Mouse (Mus musculus) stomach, embryonic 14.5 days (tissue): ENCODE results near the gene Mvk. TPM values are rescaled to one million over a fixed set of nuclear protein-coding genes. Genes with fewer than 3 reads are reported as not detected.

Experiments used
- ATAC-seq: fragments of 200-750 bp; cut with Nextera tagmentation; 2 replicates; pipeline ENCODE4 v1.8.0; 2017; ENCODE audit warnings: low read depth, moderate TSS enrichment; ENCODE audit not compliant: insufficient number of reproducible peaks, insufficient read depth, low FRiP score
- H3K27ac ChIP-seq: fragments of 300-500 bp; sonication (generic); 2 replicates; pipeline ENCODE4 v1.5.1; 2014; ENCODE audit warnings: mild to moderate bottlenecking, low read length, moderate library complexity, mixed read lengths
- H3K27me3 ChIP-seq: fragments of 300-500 bp; sonication (generic); 2 replicates; pipeline ENCODE4 v1.6.1; 2014; ENCODE audit warnings: low read length, control low read depth, mixed read lengths; ENCODE audit not compliant: control insufficient read depth, insufficient read depth
- H3K36me3 ChIP-seq: fragments of 300-500 bp; sonication (generic); 2 replicates; pipeline ENCODE4 v1.6.1; 2014; ENCODE audit warnings: mild to moderate bottlenecking, control low read depth, low read length, moderate library complexity, mixed read lengths; ENCODE audit not compliant: control insufficient read depth, insufficient read depth
- H3K4me1 ChIP-seq: fragments of 300-500 bp; sonication (generic); 2 replicates; pipeline ENCODE4 v1.6.1; 2014; ENCODE audit warnings: low read length, control low read depth, mixed read lengths; ENCODE audit not compliant: control insufficient read depth, insufficient read depth
- H3K4me2 ChIP-seq: fragments of 300-500 bp; sonication (generic); replicated peaks from 2 replicates; pipeline ENCODE4 v1.6.1; 2014; ENCODE audit warnings: low read depth, low read length, control low read depth
- H3K4me3 ChIP-seq: fragments of 300-500 bp; sonication (generic); 2 replicates; pipeline ENCODE4 v1.5.1; 2014; ENCODE audit warnings: low read depth, low read length, control low read depth
- H3K9ac ChIP-seq: fragments of 300-500 bp; sonication (generic); replicated peaks from 2 replicates; pipeline ENCODE4 v1.6.1; 2014; ENCODE audit warnings: low read depth, mild to moderate bottlenecking, control low read depth, low read length, moderate library complexity, mixed read lengths
- H3K9me3 ChIP-seq: fragments of 300-500 bp; sonication (generic); 2 replicates; pipeline ENCODE4 v1.6.1; 2016; ENCODE audit warnings: low read depth, low read length, control low read depth; ENCODE audit not compliant: control insufficient read depth
- WGBS: fragments of 180-500 bp; shearing (Covaris S2); extraction: QIAGEN DNeasy Blood & Tissue Kit; methylation state at CpG from one replicate; pipeline ENCODE4 v1.1.7; 2014; 5-methylcytosine and 5-hydroxymethylcytosine counted together
- microRNA-seq: library from miRNA; unstranded; fragments of <30 nt; microRNA quantifications from one replicate; pipeline ENCODE4, GENCODE M21; 2016
- polyA plus RNA-seq: library from polyadenylated mRNA; unstranded; fragments of >200 nt; fragmentation: Nextera tagmentation; extraction: Ambion mirVana; gene quantifications from 2 replicates; pipeline ENCODE4 v1.2.1, GENCODE M21; 2014

Gene Mvk
- polyA plus RNA-seq, 1 experiment from 2014 or later = 62.7 TPM

DNA sequence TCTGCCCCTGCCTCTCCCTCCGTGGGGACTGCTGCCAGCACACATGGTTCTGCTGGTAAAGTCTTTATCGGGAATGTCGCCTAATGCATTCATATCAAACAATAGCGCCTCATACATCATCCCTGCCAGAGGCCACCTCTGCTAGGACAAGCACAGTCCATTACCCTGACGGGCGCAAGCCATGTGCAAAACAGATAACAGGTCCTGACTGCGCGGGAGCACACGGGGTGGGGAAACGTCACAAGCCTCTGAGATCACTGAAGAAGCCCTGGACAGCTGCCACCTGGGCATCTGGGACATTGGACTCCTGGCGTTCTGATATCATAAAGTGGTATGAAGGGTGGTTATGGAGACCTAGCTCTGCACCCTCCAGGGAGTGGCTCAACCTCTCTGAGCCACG is 63.3 kb downstream of the Mvk start:
- H3K9ac ChIP-seq = no peak overlapping the region
- WGBS = 49% methylated on average over 12 of the region's 12 CpGs
- no peak overlapping the region for H3K27ac ChIP-seq
- ATAC-seq = 0 out of 2 replicates have a peak, but pooled peaks have one; percentile 43
- H3K4me1 ChIP-seq = peaks cover 5% of the 10 kb centered on the region
- H3K9me3 ChIP-seq = no peaks in the 10 kb centered on the region
- H3K4me2 ChIP-seq = no peak overlapping the region
- H3K4me3 ChIP-seq = no peak overlapping the region
- H3K36me3 ChIP-seq = no peaks in the 10 kb centered on the region
- H3K27me3 ChIP-seq = no peaks in the 10 kb centered on the region

DNA sequence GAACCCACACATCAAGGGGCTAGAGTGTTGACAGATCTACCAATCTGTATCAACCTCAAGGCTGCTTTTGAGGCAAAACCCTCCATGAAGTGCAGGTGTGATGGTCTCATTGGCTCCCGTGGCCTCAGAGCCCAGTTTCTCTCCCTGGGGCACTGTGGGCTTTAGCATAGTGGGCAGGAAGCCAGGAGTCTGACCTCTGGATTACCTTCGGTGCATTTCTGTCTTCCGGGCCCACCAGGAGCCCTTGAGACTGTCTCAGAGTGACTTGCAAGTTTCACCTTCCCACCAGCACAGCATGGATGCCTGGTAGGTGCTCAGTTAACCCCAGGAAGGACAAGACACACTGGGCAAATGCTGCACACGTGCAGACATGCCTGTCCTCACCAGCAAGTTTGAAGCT is 63.9 kb downstream of the Mvk start:
- Histone ChIP-seq H3K27ac (no peak overlapping the region), H3K36me3 (no peaks in the 10 kb centered on the region), H3K4me1 (peaks cover 5% of the 10 kb centered on the region), H3K4me3 (no peak overlapping the region), H3K4me2 (no peak overlapping the region), H3K9ac (no peak overlapping the region), H3K9me3 (no peaks in the 10 kb centered on the region), H3K27me3 (no peaks in the 10 kb centered on the region)
- no peak for ATAC-seq
- WGBS = 45% methylated on average over 4 of the region's 4 CpGs

DNA sequence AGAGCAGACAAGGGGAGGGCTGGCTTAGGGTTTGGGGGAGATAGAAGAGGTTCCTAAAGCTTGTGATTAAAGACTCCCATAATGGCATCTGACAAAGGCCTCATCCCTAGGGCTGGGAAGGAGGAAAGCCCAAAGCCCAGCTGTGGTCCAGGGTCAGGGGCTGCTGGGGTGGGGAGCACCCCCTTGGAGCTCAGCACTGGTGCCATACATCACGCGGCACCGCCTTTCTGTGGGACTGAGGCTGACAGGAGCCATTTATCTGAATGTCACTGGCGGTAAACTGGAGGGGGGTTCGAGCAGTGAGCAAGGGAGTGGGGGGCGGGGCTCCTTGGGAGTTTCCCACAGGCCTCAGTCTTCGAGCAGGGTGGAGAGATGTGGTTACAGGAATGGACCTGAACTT is 65.4 kb downstream of the Mvk start:
- no peaks in the 10 kb centered on the region for H3K36me3 ChIP-seq
- no peak overlapping the region for H3K4me3 ChIP-seq
- peaks cover 13% of the 10 kb centered on the region for H3K4me1 ChIP-seq
- 25% methylated on average over 7 of the region's 7 CpGs for WGBS
- no peak for ATAC-seq
- no peak overlapping the region for H3K27ac ChIP-seq
- H3K9me3 ChIP-seq = no peaks in the 10 kb centered on the region
- H3K27me3 ChIP-seq = 0 out of 2 replicates have a peak, but pooled peaks cover 3% of the 10 kb centered on the region
- H3K4me2 ChIP-seq = no peak overlapping the region
- H3K9ac ChIP-seq = no peak overlapping the region

Small RNA genes lying within 50 kb of the gene (microRNA-seq; reads per million reads assigned to microRNA genes)
- gene Mir7027 = not detected

Other genes with a start within 250 kb of the Mvk start
- gene Foxn4, start 170.5 kb upstream of the Mvk start, polyA plus RNA-seq = 0.15 TPM in 1 of 2 replicates, not detected in the other
- gene Myo1h, start 155.1 kb upstream of the Mvk start, polyA plus RNA-seq = 5.2 and 5.6 TPM in 2 replicates
- gene Kctd10, start 63.8 kb upstream of the Mvk start, polyA plus RNA-seq = 111 and 125 TPM in 2 replicates
- 46.3 and 51.6 TPM in 2 replicates for gene Ube3b, start 63.7 kb upstream of the Mvk start, polyA plus RNA-seq
- gene Mmab, start 209 bp upstream of the Mvk start, polyA plus RNA-seq = 27.8 and 30.5 TPM in 2 replicates
- 2.8 and 2.9 TPM in 2 replicates for gene Fam222a, start 123.7 kb downstream of the Mvk start, polyA plus RNA-seq
- gene Trpv4, start 214.2 kb downstream of the Mvk start, polyA plus RNA-seq = 1.5 and 1.9 TPM in 2 replicates
- gene Gltp, start 246.7 kb downstream of the Mvk start, polyA plus RNA-seq = 81.6 and 87.4 TPM in 2 replicates